Mouse (Mus musculus) gastrocnemius, postnatal 36 days (tissue): ENCODE measurements around the gene Tjp1. TPM values are rescaled to one million over a fixed set of nuclear protein-coding genes. Genes with fewer than 3 reads are reported as not detected.

Experiments
- DNase-seq, 2 experiments: peaks; one replicate each; pipeline ENCODE4 v3.0.0; 2022
- intact Hi-C: fragments of 180-260 bp; cut with DNase I; formaldehyde crosslinking; loops from one replicate; pipeline ENCODE4 v1.15.1; 2025
- total RNA-seq, 2 experiments: library from RNA; stranded (reverse); gene quantifications; 2 replicates each; pipeline ENCODE4 v1.2.3; 2021

The Tjp1 gene
- total RNA-seq, 2 experiments from 2014 or later = 20.8 to 21.0 TPM

- intact Hi-C loops = no loop called here
- DNase-seq = no peak
Measured at GRCm38 (mm10) chr7:65282886-65283285, 244.7 kb downstream of the Tjp1 start.

DNA sequence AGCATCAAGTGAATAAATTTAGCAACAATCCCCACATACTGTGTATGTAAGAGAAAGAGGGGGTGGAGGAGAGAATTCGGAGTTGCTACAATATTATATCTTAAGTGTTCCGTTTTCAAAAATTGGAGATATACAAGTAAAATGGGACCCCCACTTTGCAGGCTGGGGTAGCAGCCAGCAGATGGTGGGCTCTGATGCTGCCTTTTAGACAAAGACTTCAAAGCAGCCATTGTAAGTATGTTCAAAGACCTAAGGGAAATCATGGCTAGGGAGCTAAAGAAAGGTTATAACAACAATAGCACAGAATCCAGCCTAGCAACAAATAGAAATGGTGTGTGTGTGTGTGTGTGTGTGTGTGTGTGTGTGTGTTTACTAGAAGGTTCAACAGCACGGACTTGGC is 245.6 kb downstream of the Tjp1 start:
- intact Hi-C loops = no loop called here
- no peak for DNase-seq

DNA sequence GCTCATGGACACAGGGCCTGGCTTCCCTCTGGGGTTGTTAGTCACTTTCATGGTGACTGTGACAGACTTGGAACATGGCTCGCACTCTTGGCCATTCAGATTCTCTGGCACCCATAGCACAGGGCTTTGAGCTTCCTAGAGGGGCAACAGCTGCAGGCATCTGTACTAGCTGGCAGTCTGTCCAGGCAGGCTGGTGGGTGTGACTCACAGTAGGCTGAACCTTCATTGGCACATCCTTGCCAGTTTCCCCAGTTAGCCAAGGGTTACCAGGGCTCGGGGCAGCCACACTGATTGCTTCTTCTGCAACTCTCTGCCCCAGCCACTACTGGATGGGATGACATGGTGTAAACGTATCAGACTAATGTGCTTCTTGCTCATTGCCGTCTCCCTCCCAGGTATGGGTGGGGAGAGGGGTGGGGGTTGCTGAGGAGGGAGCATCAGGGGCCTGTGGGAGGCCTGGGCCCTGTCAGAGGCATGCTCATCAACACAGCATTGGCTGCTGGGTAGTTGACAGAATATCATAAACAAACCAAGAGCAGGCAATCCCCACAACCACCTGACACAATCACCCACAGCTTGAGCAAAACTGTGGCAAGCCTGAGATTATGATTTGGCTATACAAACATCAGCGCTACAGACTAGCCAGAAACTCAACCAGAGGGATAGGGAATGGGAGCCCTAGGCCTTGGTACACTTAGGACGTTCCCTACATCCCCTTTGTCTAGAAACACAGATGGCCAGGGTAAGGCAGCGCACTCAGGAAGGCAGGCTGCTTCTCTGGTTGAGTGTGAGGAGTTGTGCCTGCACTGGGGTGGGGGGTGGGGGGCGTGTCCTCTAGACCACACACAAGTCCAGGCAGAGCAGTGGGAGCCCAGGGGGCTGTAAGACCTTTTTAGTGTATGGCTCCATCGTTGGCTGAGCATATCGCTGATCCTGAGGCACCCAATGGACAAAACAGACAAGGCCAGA is 246.4 kb downstream of the Tjp1 start:
- intact Hi-C loops = no loop called here
- no peak for DNase-seq

DNA sequence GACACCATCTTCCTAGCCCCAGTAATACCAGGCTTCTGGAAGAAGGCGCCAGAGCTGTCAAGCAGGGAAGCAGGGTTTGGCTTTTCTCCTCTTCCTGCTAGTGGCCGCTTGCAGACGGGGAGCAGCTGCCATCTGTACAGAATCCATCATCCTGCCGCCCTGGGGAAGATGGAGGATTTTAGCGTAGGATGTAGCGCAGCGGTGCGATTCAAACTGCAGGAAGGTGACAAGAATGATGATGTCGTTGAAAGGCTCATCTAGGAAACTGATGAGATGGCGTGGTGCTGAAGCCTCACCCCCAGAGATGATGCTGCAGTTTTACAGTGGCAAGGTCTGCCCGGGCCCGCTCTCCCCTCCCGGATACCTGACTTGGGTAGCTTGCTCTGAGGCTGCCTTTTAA is 248.3 kb downstream of the Tjp1 start:
- intact Hi-C loops = no loop called here

DNA sequence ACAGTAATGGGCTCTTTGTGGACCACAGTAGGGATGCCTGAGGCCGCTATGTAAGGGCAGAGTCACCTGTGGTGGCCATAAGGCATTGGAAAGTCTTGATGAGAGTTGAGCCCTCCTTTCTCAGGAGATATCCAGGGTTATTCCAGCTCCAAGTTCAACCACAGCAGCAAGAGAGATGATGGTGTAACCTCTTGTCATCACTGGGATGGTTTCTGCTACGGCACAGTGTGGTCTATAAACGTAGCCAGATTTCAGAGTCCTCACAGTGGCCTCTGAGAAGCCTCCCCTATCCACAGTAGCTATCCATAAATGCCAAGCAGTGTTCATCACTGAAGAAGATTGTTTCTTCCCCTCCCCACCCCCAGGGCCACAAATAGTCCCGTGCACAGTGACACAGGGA is 251.8 kb downstream of the Tjp1 start:
- intact Hi-C loops = no loop called here

More for the DNA sequence above, 248.3 kb downstream of the Tjp1 start:
- DNase-seq = no peak

GRCm38 (mm10) chr7:65274216-65274615 is 253.4 kb downstream of the Tjp1 start:
- DNase-seq = no peak
- intact Hi-C loops = no loop called here

More for the DNA sequence above, 251.8 kb downstream of the Tjp1 start:
- DNase-seq = no peak

DNA sequence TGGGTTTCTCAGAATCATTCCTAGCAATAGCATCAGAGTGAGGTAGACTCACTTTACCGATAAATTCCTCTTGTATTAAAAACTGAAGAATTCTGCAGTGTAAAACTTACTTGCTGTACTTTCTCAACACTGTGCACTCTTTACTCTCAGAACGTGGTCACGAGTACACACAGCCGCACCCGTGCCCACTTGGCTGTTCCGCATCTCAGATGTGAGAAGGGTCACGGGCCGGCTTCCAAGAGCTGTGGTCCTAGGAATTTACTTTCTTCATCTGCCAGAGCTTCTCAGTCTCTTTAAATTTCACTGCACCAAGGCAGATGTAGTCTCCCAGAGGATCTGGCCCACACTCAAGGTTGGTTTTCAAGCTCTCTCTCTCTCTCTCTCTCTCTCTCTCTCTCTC is 277.9 kb downstream of the Tjp1 start:
- intact Hi-C loops = no loop called here

More for the DNA sequence above, 277.9 kb downstream of the Tjp1 start:
- DNase-seq = no peak

Other genes starting within 250 kb of the Tjp1 start
- 10 to 100 TPM; 60.1 to 61.5 TPM for gene Tarsl2, start 117.1 kb upstream of the Tjp1 start, total RNA-seq
- 10 to 100 TPM in 1 of 2 experiments, 1 to 10 TPM in 1; 8.9 to 11.7 TPM for gene Tm2d3, start 163.4 kb upstream of the Tjp1 start, total RNA-seq